Mouse (Mus musculus) ES-E14 (cell line): ENCODE results near the gene Hspa4.

ENCODE experiments used
- CHD2 ChIP-seq: IDR thresholded peaks from 2 replicates; pipeline ENCODE4 v1.6.1; 2014; ENCODE audit warnings: mild to moderate bottlenecking, low read depth, low read length, inconsistent platforms
- HCFC1 ChIP-seq: IDR thresholded peaks from 2 replicates; pipeline ENCODE4 v1.6.1; 2012; ENCODE audit warnings: low read length, inconsistent platforms, borderline replicate concordance; ENCODE audit not compliant: insufficient read depth
- MAFK ChIP-seq: IDR thresholded peaks from 2 replicates; pipeline ENCODE4 v1.6.1; 2014; ENCODE audit warnings: mild to moderate bottlenecking, low read depth, low read length, inconsistent platforms; ENCODE audit not compliant: insufficient read depth
- ZC3H11A ChIP-seq: IDR thresholded peaks from 2 replicates; pipeline ENCODE4 v1.6.1; 2012; ENCODE audit warnings: low read depth, mild to moderate bottlenecking, inconsistent platforms, low read length, borderline replicate concordance
- ZNF384 ChIP-seq: IDR thresholded peaks from 2 replicates; pipeline ENCODE4 v1.6.1; 2012; ENCODE audit warnings: low read depth, low read length, inconsistent platforms

DNA sequence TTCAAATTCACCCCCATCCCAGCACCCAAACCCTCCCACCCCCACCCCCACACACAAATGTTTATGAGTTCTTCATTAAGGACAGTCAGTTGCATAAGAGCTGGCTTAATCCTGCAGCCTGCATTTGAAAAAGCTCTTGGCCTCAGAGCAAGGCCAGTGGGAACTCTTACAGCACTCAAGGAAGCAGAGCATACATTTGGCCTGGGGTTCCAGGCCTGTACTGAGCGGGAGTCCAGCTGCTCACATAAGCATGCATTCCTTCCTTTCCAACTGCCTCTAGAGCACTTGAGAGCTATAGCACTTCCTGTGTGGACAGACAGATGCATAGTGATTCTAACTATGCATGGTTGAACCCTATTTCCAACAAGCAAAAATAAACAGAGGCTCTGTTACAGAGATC is 40.2 kb downstream of the Hspa4 start:
- no peak for TF ChIP-seq ZNF384
- TF ChIP-seq CHD2 = no peak
- TF ChIP-seq MAFK = no peak
- TF ChIP-seq HCFC1 = no peak
- TF ChIP-seq ZC3H11A = no peak
